Mouse (Mus musculus) stomach, embryonic 14.5 days (tissue): Measurements from ENCODE around the gene Ndufa3. TPM values are rescaled to one million over a fixed set of nuclear protein-coding genes. Genes with fewer than 3 reads are reported as not detected.

Source experiments
- ATAC-seq: fragments of 200-750 bp; cut with Nextera tagmentation; 2 replicates; pipeline ENCODE4 v1.8.0; 2017; ENCODE audit warnings: low read depth, moderate TSS enrichment; ENCODE audit not compliant: insufficient number of reproducible peaks, insufficient read depth, low FRiP score
- H3K27ac ChIP-seq: fragments of 300-500 bp; sonication (generic); 2 replicates; pipeline ENCODE4 v1.5.1; 2014; ENCODE audit warnings: mild to moderate bottlenecking, low read length, moderate library complexity, mixed read lengths
- H3K27me3 ChIP-seq: fragments of 300-500 bp; sonication (generic); 2 replicates; pipeline ENCODE4 v1.6.1; 2014; ENCODE audit warnings: low read length, control low read depth, mixed read lengths; ENCODE audit not compliant: control insufficient read depth, insufficient read depth
- H3K36me3 ChIP-seq: fragments of 300-500 bp; sonication (generic); 2 replicates; pipeline ENCODE4 v1.6.1; 2014; ENCODE audit warnings: mild to moderate bottlenecking, control low read depth, low read length, moderate library complexity, mixed read lengths; ENCODE audit not compliant: control insufficient read depth, insufficient read depth
- H3K4me1 ChIP-seq: fragments of 300-500 bp; sonication (generic); 2 replicates; pipeline ENCODE4 v1.6.1; 2014; ENCODE audit warnings: low read length, control low read depth, mixed read lengths; ENCODE audit not compliant: control insufficient read depth, insufficient read depth
- H3K4me2 ChIP-seq: fragments of 300-500 bp; sonication (generic); replicated peaks from 2 replicates; pipeline ENCODE4 v1.6.1; 2014; ENCODE audit warnings: low read depth, low read length, control low read depth
- H3K4me3 ChIP-seq: fragments of 300-500 bp; sonication (generic); 2 replicates; pipeline ENCODE4 v1.5.1; 2014; ENCODE audit warnings: low read depth, low read length, control low read depth
- H3K9ac ChIP-seq: fragments of 300-500 bp; sonication (generic); replicated peaks from 2 replicates; pipeline ENCODE4 v1.6.1; 2014; ENCODE audit warnings: low read depth, mild to moderate bottlenecking, control low read depth, low read length, moderate library complexity, mixed read lengths
- H3K9me3 ChIP-seq: fragments of 300-500 bp; sonication (generic); 2 replicates; pipeline ENCODE4 v1.6.1; 2016; ENCODE audit warnings: low read depth, low read length, control low read depth; ENCODE audit not compliant: control insufficient read depth
- WGBS: fragments of 180-500 bp; shearing (Covaris S2); extraction: QIAGEN DNeasy Blood & Tissue Kit; methylation state at CpG from one replicate; pipeline ENCODE4 v1.1.7; 2014; 5-methylcytosine and 5-hydroxymethylcytosine counted together
- polyA plus RNA-seq: library from polyadenylated mRNA; unstranded; fragments of >200 nt; fragmentation: Nextera tagmentation; extraction: Ambion mirVana; gene quantifications from 2 replicates; pipeline ENCODE4 v1.2.1, GENCODE M21; 2014

The Ndufa3 gene
- polyA plus RNA-seq, 1 experiment from 2014 or later = 630 TPM

DNA sequence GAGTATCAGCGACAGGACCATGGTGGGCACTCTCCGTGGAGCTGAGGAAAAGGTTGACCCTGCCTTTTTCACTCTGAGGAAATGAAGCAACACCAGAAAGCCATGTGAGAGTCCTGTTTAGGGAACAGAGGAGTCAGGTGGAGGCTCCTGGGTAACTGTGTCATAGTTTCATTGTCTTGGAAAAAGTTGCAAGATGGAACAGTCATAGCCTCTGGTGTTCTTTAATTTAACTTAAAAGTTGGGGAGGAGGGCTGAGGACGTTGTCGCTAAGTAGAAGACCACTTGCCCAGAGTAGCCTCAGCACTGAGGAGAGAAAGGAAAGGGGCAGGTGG lies 1.1 kb upstream of the Ndufa3 start, which contains the start of gene Oscar:
Oscar (minus strand) TSS at position 101 of the 332 bp plus-strand sequence.
- Histone ChIP-seq H3K27me3 (no peaks in the 10 kb centered on the region), H3K4me2 (no peak within 1 kb of the TSS), H3K4me1 (no peaks in the 10 kb centered on the region), H3K4me3 (peak within 1 kb of the TSS; percentile 62; the same call in 1 of the 2 replicates), H3K9ac (no peak within 1 kb of the TSS), H3K9me3 (no peaks in the 10 kb centered on the region), H3K27ac (no peak within 1 kb of the TSS), H3K36me3 (peaks cover 11% of the 10 kb centered on the region; the same call in 1 of the 2 replicates)
- WGBS = 82% methylated on average over 4 of the region's 4 CpGs
- ATAC-seq = no peak

DNA sequence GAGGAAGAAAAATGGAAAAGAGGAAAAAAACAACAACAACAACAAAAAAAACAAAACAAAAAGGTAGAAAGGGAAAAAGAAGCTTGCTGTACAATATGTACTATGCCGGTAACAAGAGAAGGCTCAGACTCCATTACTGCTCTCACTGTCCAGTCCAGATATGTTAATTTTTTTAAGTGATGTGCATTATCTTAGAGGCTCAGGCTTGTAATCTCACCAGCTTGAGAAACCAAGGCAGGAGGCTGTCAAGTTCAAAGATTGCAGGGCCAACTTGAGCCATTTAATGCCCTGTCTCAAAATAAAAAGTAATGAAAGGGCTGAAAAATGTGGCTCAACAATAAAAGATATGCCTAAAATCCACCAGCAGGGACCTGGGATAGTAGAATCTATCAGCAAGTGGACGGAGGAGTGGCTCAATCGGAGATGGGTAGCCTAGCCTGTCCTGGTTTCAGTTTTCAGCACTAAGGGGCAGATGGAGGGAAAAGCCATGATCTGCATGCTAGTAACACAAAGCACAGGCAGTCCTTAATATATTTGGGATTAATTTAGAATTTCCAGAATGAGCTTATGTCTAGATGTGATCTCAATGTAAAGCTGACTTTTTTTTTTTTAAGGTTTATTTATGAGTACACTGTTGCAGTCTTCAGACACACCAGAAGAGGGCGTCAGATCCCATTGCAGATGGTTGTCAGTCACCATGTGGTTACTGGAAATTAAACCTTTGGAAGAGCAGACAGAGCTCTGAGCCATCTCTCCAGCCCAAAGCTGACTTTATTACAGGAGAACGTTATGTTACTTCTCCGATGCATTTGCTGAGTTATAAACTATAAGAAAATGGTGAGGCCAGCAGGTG lies 558 bp upstream of the Ndufa3 start:
- H3K4me2 ChIP-seq = no peak overlapping the region
- peak; percentile 10; the same call in 1 of the 2 replicates for ATAC-seq

DNA sequence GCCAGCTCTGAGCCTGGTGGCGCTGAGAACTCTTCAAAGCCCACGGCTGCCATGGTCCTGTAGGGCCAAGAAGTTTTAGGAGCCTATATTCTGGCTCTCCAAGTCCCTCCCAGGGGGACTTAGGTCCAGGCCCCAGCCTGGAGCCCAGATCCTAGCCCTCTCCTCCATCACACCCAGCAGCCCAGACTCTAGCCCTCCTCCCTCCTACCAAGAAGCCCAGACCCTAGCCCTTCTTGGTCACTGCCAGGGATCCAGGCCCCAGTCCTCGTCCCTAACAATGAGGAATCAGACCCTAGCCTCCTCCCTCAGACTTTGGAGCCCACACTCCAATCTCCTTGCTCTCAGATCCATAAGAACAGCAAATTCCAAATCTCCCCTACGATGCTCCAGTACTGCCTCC lies 11.9 kb downstream of the Ndufa3 start:
- H3K9ac ChIP-seq = peak overlapping the region; percentile 80
- peak; percentile 12; the same call in 1 of the 2 replicates for ATAC-seq
- peak overlapping the region; percentile 61; the same call in 1 of the 2 replicates for H3K27ac ChIP-seq
- peak overlapping the region; percentile 98 for H3K4me2 ChIP-seq
- WGBS = 37% methylated on average over 4 of the region's 4 CpGs
- H3K4me1 ChIP-seq = peaks cover 18% of the 10 kb centered on the region
- no peaks in the 10 kb centered on the region for H3K27me3 ChIP-seq
- peak overlapping the region; percentile 73 for H3K4me3 ChIP-seq
- peaks cover 17% of the 10 kb centered on the region; the same call in 1 of the 2 replicates for H3K36me3 ChIP-seq
- H3K9me3 ChIP-seq = no peaks in the 10 kb centered on the region

More for the DNA sequence above, 558 bp upstream of the Ndufa3 start:
- Histone ChIP-seq H3K27me3 (no peaks in the 10 kb centered on the region), H3K9me3 (no peaks in the 10 kb centered on the region), H3K4me3 (peak overlapping the region; percentile 62; the same call in 1 of the 2 replicates), H3K9ac (no peak overlapping the region), H3K36me3 (peaks cover 11% of the 10 kb centered on the region; the same call in 1 of the 2 replicates), H3K4me1 (no peaks in the 10 kb centered on the region), H3K27ac (no peak overlapping the region)
- WGBS = 36% methylated on average over 6 of the region's 6 CpGs

DNA sequence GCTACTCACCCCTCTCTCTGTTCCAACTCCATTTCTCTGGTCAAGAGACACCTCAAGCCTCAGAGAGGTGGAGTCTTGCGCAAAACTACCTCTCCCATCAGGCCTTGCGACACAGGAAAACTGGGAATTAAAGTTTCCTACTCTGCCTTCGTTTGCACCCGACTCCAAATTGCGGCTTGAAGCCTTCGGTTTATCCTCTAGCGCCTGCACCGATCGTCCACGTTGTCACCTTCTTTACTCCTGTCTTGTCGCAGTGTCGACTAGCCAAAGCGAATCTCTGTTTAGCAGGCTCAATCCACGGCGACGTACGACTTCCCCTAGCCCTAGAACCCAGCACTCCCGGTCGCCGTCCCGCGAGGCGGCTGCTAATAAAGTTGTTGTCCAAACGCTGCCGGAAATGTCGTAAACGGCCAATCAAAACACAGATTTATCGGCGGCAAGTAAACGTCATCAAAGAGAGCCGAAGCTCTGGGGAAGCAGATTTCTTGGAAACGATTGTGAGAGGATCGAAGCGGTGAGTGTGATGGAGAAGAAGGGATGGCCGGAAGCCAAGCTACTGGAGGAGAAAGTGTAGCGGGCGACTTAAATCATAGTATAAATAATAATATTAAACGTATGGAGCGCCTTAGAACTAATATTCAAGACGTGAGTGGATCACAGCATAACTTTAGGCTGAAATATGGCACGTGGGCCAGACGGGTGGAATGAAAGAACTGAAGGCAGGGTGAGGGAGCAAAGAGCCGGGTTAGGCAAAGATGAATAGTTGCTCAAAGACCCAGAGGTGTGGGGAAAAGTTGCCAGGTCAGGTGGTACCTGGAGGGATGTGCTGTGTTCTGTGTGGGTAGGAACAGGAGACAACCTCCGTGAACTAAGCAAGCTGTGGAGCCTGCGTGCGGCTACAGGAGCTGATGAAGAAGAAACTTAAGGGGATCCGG lies 12.6 kb downstream of the Ndufa3 start, which contains the start of the genes Tfpt and Prpf31:
Tfpt (minus strand) TSS at position 387 of the 935 bp plus-strand sequence.
Prpf31 (plus strand) TSS at position 443 of the 935 bp plus-strand sequence.
- peaks cover 14% of the 10 kb centered on the region; the same call in 1 of the 2 replicates for H3K36me3 ChIP-seq

DNA sequence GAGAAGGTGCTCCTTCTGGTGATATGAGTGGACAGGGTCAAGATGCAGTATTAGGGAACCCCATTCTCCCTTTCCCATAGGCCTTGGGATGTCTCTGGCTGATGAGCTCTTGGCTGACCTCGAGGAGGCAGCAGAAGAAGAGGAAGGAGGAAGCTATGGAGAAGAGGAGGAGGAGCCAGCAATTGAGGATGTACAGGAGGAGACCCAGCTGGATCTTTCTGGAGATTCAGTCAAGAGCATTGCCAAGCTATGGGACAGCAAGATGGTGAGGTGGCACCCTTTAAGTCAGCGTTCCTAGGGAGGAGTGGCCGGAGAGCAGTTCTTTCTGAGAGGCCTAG lies 13.3 kb downstream of the Ndufa3 start:
- H3K4me3 ChIP-seq = peak overlapping the region; percentile 73
- no peak for ATAC-seq
- H3K36me3 ChIP-seq = peaks cover 13% of the 10 kb centered on the region; the same call in 1 of the 2 replicates

More for the DNA sequence above, 12.6 kb downstream of the Ndufa3 start, which contains the start of the genes Tfpt and Prpf31:
- Histone ChIP-seq H3K9ac (peak within 1 kb of the TSS; percentile 80), H3K4me3 (peak within 1 kb of the TSS; percentile 73), H3K27me3 (no peaks in the 10 kb centered on the region), H3K4me1 (peaks cover 18% of the 10 kb centered on the region), H3K4me2 (peak within 1 kb of the TSS; percentile 98), H3K9me3 (no peaks in the 10 kb centered on the region), H3K27ac (peak within 1 kb of the TSS; percentile 61; the same call in 1 of the 2 replicates)
- WGBS = 1% methylated on average over 47 of the region's 47 CpGs
- ATAC-seq = peak; percentile 84

DNA sequence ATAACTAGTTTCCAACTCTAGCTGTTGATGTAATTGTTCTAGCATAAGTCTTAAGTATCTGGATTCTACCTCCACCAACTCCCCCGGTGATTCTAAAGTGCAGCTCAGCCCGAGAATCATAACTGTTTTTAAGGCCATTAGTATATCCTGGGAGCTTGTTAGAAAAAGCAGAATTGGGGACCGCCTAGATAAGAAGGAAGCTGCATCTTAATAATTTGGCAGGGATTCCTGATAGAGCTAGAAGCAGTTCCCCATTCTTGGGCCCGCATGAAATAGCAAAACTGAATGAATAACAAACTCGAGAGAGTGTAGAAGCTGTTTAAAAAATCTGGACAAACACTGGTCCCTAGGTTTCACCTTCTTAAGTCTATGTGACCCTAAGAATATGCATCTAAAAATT lies 26.2 kb downstream of the Ndufa3 start:
- H3K27me3 ChIP-seq = no peaks in the 10 kb centered on the region
- peaks cover 24% of the 10 kb centered on the region for H3K4me1 ChIP-seq
- no peak for ATAC-seq
- H3K27ac ChIP-seq = no peak overlapping the region
- H3K9me3 ChIP-seq = no peaks in the 10 kb centered on the region
- no peak overlapping the region for H3K4me2 ChIP-seq
- no peak overlapping the region for H3K4me3 ChIP-seq
- no peak overlapping the region for H3K9ac ChIP-seq
- peaks cover 12% of the 10 kb centered on the region for H3K36me3 ChIP-seq
- WGBS = 58% methylated on average over 5 of the region's 5 CpGs

More for the DNA sequence above, 13.3 kb downstream of the Ndufa3 start:
- peak overlapping the region; percentile 98 for H3K4me2 ChIP-seq
- no peaks in the 10 kb centered on the region for H3K27me3 ChIP-seq
- peak overlapping the region; percentile 80 for H3K9ac ChIP-seq
- WGBS = 54% methylated on average over 3 of the region's 3 CpGs
- peaks cover 18% of the 10 kb centered on the region for H3K4me1 ChIP-seq
- no peaks in the 10 kb centered on the region for H3K9me3 ChIP-seq
- H3K27ac ChIP-seq = no peak overlapping the region

DNA sequence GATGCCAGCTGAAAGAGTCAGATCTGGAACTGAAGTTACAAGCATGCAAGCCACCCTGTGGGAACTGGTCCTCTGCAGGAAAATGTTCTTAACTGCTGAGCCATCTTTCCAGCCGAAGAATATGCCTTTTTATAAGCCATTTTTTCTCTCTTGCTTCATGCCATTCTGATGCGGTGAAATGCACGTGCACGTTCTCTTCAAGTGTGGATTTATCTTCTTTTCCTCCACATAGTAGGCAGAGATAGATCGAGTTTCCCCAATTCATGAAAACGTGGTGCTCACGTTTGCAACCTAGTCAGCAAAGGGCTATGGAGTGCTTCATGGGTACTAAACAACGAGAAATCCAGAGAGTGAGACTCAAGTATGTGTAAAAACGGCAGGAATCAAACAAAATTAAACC lies 26.7 kb downstream of the Ndufa3 start:
- 16% methylated on average over 9 of the region's 9 CpGs for WGBS
- Histone ChIP-seq H3K27me3 (no peaks in the 10 kb centered on the region), H3K9me3 (no peaks in the 10 kb centered on the region), H3K4me3 (peak overlapping the region; percentile 91), H3K4me1 (peaks cover 27% of the 10 kb centered on the region), H3K36me3 (peaks cover 7% of the 10 kb centered on the region), H3K9ac (no peak overlapping the region), H3K27ac (no peak overlapping the region), H3K4me2 (peak overlapping the region; percentile 54)
- ATAC-seq = no peak

DNA sequence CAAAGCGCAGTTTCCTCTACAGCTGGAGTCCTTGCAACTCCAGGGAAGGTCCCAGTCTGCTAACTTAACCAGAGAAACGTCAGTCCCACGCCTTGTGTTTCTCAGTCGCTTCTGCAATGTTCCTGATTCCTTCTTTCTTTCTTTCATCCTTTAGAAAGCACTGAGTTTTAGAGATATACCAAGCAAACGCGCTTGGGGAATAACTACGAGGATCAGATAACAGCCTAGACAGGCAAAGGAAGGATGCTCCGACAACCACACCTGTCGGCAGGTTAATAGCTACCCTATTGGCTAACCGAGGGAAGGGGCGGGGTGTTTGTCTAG lies 27.1 kb downstream of the Ndufa3 start:
- Histone ChIP-seq H3K4me2 (peak overlapping the region; percentile 54), H3K27ac (no peak overlapping the region; the same call in 1 of the 2 replicates), H3K4me1 (peaks cover 27% of the 10 kb centered on the region), H3K9ac (no peak overlapping the region), H3K27me3 (no peaks in the 10 kb centered on the region), H3K36me3 (peaks cover 10% of the 10 kb centered on the region), H3K4me3 (peak overlapping the region; percentile 91), H3K9me3 (no peaks in the 10 kb centered on the region)
- WGBS = 2% methylated on average over 11 of the region's 11 CpGs
- ATAC-seq = no peak
